Mouse (Mus musculus) midbrain, embryonic 14.5 days (tissue): ENCODE results near the gene Mdc1. TPM values are rescaled to one million over a fixed set of nuclear protein-coding genes. Genes with fewer than 3 reads are reported as not detected.
A peak's percentile ranks its signal among the peaks of the same experiment; 100 is the strongest.

Experiments
- ATAC-seq: fragments of 200-750 bp; cut with Nextera tagmentation; 2 replicates; pipeline ENCODE4 v1.8.0; 2017; ENCODE audit warnings: moderate number of reproducible peaks, moderate library complexity; ENCODE audit not compliant: low FRiP score, low TSS enrichment
- DNase-seq: peaks from one replicate; pipeline ENCODE4 v3.0.0-alpha.2; 2015
- H3K27ac ChIP-seq: fragments of 300-500 bp; sonication (generic); replicated peaks from 2 replicates; pipeline ENCODE4 v1.5.1; 2014; ENCODE audit warnings: mild to moderate bottlenecking, low read depth, low read length, moderate library complexity
- H3K27me3 ChIP-seq: fragments of 300-500 bp; sonication (generic); 2 replicates; pipeline ENCODE4 v1.6.1; 2014; ENCODE audit warnings: low read length, control low read depth, mixed read lengths; ENCODE audit not compliant: control insufficient read depth, insufficient read depth
- H3K36me3 ChIP-seq: fragments of 300-500 bp; sonication (generic); 2 replicates; pipeline ENCODE4 v1.6.1; 2014; ENCODE audit warnings: low read length, control low read depth; ENCODE audit not compliant: control insufficient read depth, insufficient read depth
- H3K4me1 ChIP-seq: fragments of 300-500 bp; sonication (generic); 2 replicates; pipeline ENCODE4 v1.6.1; 2014; ENCODE audit warnings: mild to moderate bottlenecking, antibody characterized with exemption, low read length, control low read depth; ENCODE audit not compliant: control insufficient read depth, insufficient read depth
- H3K4me2 ChIP-seq: fragments of 300-500 bp; sonication (generic); 2 replicates; pipeline ENCODE4 v1.6.1; 2014; ENCODE audit warnings: mild to moderate bottlenecking, low read length, moderate library complexity
- H3K4me3 ChIP-seq: fragments of 300-500 bp; sonication (generic); replicated peaks from 2 replicates; pipeline ENCODE4 v1.5.1; 2014; ENCODE audit warnings: low read depth, low read length
- H3K9ac ChIP-seq: fragments of 300-500 bp; sonication (generic); replicated peaks from 2 replicates; pipeline ENCODE4 v1.6.1; 2014; ENCODE audit warnings: mild to moderate bottlenecking, low read length, moderate library complexity
- H3K9me3 ChIP-seq: fragments of 300-500 bp; sonication (generic); 2 replicates; pipeline ENCODE4 v1.6.1; 2016; ENCODE audit warnings: low read length, control low read depth, mixed read lengths; ENCODE audit not compliant: control insufficient read depth
- WGBS: fragments of 180-500 bp; shearing (Covaris S2); extraction: QIAGEN DNeasy Blood & Tissue Kit; methylation state at CpG from one replicate; pipeline ENCODE4 v1.1.7; 2014; 5-methylcytosine and 5-hydroxymethylcytosine counted together
- polyA plus RNA-seq: library from polyadenylated mRNA; unstranded; fragments of >200 nt; fragmentation: Nextera tagmentation; extraction: Ambion mirVana; gene quantifications from 2 replicates; pipeline ENCODE4 v1.2.1, GENCODE M21; 2014

Mdc1 gene
- polyA plus RNA-seq, 1 experiment from 2014 or later, result 8.2 TPM

DNA sequence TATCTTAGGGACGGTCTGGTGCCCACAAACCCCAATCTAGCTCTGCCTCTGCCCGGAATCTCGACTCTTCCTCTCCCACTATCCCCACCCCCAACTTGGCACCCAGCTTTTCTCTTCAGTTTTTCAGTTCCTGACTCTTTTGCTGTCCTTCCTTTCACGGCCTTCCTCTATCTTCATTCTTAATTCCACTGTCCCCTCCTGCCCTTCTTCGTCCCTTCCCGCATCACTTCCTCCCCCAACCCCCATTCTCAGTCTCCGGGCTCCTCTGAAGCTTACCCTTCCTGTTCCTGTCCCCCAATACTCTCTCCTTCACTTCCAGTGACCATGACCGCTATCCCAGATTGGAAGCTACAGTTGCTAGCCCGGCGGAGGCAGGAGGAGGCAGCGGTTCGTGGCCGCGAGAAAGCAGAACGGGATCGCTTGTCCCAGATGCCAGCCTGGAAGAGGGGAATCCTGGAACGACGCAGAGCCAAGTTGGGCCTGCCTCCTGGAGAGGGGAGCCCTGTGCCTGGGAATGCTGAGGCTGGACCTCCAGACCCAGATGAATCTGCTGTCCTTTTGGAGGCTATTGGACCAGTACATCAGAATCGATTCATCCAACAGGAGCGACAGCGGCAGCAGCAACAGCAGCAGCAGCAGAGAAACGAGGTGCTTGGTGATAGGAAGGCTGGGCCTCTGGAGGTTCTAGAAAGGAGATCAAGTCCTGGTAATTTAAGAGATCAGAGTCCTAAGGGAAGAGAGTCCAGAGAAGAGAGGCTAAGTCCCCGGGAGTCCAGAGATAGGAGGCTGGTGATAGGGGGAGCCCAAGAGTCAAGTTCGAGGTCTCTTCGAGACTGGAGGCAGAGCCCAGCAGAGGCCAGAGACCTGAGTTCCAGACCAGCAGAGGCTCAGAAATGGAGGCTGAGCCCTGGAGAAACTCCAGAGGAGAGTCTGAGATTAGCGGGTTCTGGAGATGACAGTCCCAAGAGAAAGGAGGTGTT is 25.9 kb downstream of the Mdc1 start:
- no peak for ATAC-seq
- Histone ChIP-seq H3K36me3 (peaks cover 4% of the 10 kb centered on the region; the same call in 1 of the 2 replicates), H3K9ac (peak overlapping the region; percentile 93), H3K4me2 (peak overlapping the region; percentile 91), H3K27me3 (no peaks in the 10 kb centered on the region), H3K9me3 (no peaks in the 10 kb centered on the region), H3K4me1 (peaks cover 46% of the 10 kb centered on the region), H3K27ac (peak overlapping the region; percentile 97), H3K4me3 (peak overlapping the region; percentile 79)
- 7% methylated on average over 26 of the region's 26 CpGs for WGBS
- DNase-seq, result peak; percentile 55

DNA sequence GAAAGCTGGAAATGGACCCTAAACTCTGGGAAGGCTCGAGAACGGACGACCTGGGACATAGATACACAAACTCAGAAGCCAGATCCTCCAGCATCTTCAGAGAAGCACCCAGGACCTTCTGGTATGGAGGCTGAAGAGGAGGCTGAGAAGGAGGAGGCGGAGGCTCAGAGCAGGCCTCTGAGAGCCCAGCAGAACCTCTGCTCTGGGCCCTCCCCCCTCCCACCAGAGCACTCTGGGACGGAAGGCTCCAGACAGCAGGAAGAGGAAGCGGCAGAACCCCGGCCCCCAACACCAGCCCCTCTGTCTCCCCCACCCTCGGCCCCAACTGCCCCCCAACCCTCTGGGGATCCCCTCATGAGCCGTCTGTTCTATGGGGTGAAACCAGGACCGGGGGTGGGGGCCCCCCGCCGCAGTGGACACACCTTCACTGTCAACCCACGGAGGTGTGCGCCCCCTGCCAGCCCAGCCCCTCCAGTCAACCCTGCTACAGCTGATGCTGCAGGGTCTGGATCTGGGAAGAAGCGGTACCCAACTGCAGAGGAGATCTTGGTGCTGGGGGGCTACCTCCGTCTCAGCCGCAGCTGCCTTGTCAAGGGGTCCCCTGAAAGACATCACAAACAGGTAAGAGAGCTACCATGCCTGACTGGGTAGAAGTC is 27.0 kb downstream of the Mdc1 start:
- peaks cover 52% of the 10 kb centered on the region for H3K4me1 ChIP-seq
- no peaks in the 10 kb centered on the region for H3K9me3 ChIP-seq
- WGBS, result 32% methylated on average over 17 of the region's 17 CpGs
- H3K36me3 ChIP-seq, result peaks cover 7% of the 10 kb centered on the region; the same call in 1 of the 2 replicates
- peak overlapping the region; percentile 91 for H3K4me2 ChIP-seq
- H3K9ac ChIP-seq, result peak overlapping the region; percentile 93
- DNase-seq (no peak), ATAC-seq (no peak)
- peak overlapping the region; percentile 79 for H3K4me3 ChIP-seq
- no peaks in the 10 kb centered on the region for H3K27me3 ChIP-seq
- H3K27ac ChIP-seq, result peak overlapping the region; percentile 97

DNA sequence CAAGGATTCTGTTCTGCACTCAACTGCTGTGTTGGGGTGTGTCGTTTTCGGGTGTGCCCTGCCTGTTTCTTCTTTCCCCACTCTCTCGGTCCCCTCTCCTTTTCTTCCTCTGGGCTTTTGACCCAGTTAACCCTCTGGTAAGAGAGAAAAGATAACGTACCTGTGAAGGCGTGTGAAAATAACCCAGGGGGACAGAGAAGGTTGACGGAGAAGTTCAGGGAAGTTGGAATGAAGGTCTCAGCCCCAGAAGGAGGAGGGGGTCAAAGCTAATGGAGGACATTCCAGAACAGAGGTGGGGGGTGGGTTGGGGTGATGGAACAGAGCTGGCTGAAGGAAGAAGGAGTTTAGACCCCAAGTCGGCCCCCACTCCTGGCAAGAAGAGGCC is 27.6 kb downstream of the Mdc1 start:
- Histone ChIP-seq H3K9me3 (no peaks in the 10 kb centered on the region), H3K9ac (peak overlapping the region; percentile 93), H3K36me3 (peaks cover 13% of the 10 kb centered on the region), H3K27ac (0 out of 2 replicates have a peak overlapping the region, but pooled peaks have one; percentile 43), H3K27me3 (no peaks in the 10 kb centered on the region), H3K4me1 (peaks cover 52% of the 10 kb centered on the region), H3K4me3 (peak overlapping the region; percentile 79), H3K4me2 (peak overlapping the region; percentile 91)
- WGBS, result 4% methylated on average over 7 of the region's 7 CpGs
- DNase-seq (no peak), ATAC-seq (no peak)

DNA sequence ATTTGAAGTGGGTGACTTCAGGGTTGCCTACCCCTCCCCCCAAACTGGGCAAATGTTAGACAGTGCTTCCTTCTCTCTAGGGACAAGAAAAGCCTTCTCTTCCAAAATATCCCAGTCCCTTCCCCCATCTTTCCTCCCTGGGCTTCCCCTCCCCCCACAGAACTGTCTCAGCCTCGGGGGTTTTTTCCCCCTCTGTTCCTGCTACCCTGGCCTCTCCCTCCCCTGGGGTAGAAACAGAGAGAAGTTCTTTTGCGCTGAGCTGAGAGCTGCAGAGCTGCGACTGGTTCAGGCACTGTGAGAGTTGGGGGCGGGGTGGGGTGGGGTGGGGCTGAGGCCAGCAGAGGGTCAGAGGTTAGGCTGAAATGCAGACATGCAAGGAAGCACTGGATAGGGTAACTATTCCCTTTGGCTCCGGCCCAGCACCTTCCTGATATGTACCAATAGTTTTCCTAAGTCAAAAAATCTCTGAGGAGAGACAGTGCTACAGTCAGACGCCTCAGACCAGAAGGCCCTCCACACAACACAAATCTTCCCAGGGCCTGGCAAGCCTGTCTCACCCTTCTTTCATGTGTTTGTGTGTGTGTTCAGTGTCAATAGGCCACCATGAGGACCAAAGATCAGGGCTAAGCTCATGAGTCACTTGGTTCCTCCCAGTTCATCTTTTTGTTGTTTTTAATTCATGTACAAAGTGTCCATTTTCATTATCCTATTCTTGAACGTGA is 28.2 kb downstream of the Mdc1 start:
- 3% methylated on average over 7 of the region's 7 CpGs for WGBS
- ATAC-seq (no peak), DNase-seq (peak; percentile 37)
- 0 out of 2 replicates have a peak overlapping the region, but pooled peaks have one; percentile 43 for H3K27ac ChIP-seq
- H3K27me3 ChIP-seq, result no peaks in the 10 kb centered on the region
- H3K36me3 ChIP-seq, result peaks cover 19% of the 10 kb centered on the region
- H3K9me3 ChIP-seq, result no peaks in the 10 kb centered on the region
- peaks cover 51% of the 10 kb centered on the region for H3K4me1 ChIP-seq
- H3K9ac ChIP-seq, result peak overlapping the region; percentile 93
- peak overlapping the region; percentile 91 for H3K4me2 ChIP-seq
- peak overlapping the region; percentile 79 for H3K4me3 ChIP-seq

DNA sequence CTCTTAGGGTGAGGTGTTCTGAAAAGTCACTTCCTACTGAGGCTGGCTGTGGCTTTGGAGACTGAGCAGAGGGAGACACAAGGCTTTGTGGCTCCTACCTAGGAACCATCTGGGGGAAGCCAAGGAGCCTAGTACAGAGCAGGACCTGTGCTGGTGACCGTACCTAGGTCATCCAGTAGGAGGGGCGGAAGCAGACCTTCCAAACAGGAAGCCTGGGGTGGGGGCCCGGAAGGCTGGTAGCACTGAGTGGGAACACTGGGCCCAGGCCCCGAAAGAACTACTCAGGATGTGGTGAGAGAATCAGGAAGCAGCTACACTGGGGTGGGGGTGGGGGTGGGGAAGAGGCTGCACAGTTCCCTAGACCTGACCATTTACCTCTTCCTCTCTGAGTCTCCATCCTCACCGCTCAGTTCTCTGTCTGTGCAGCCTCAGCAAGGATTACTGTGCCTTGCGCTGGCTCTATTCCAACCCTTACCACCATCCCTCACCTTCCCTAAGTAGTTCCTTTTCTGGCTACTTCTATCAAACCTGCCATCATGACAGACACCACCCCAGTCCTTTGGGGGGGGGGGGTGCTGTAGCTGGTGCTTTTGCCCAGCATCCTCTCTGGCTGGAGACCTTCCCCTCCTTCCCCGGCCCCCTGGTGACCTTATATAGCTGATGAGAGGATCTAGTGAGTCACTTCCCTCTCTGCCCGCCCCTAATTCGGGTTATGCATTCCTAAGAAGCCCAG is 29.0 kb downstream of the Mdc1 start:
- Histone ChIP-seq H3K9me3 (no peaks in the 10 kb centered on the region), H3K4me2 (peak overlapping the region; percentile 91), H3K27ac (peak overlapping the region; percentile 43; the same call in 1 of the 2 replicates), H3K36me3 (peaks cover 27% of the 10 kb centered on the region), H3K4me1 (peaks cover 44% of the 10 kb centered on the region), H3K4me3 (peak overlapping the region; percentile 79), H3K27me3 (no peaks in the 10 kb centered on the region), H3K9ac (peak overlapping the region; percentile 93)
- ATAC-seq, result no peak
- WGBS, result 75% methylated on average over 9 of the region's 9 CpGs
- no peak for DNase-seq

DNA sequence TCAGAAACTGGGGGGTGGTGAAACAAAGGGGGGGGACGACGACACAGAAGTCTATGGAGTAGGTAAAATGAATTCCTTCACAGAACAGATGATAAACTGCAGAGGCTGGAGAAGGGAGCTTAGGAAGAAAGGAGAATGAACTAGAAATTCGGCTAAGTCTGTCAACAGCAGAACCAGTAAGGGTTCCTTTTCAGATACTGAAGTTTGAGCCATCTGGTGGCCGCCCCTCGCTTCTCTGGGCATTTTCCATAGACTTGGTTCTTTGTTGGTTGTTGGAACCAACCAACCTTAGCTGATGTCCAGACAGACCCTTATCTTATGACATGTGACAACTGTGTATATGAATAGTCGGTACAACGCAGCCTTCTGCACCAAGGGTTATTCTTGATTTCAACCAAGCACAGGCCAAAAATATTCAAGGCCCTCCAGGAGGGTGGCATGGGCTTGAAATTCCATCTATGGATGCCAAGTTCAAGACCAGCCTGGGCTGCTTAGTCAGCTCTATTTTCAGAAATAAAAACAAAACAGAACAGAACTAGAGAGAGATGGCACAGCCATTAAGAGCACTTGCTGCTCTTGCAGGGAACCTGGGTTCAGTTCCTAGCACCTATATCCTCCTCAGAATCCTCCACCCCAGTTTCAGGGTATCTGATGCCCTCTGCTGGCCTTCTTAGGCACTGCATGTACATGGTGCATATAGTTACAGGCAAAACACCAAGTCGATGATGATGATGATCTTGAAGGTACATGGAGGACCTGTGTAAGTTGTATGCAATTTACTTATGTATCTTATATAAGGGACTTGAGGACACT is 29.8 kb downstream of the Mdc1 start:
- no peaks in the 10 kb centered on the region for H3K9me3 ChIP-seq
- WGBS, result 94% methylated on average over 8 of the region's 8 CpGs
- peaks cover 33% of the 10 kb centered on the region for H3K36me3 ChIP-seq
- peak overlapping the region; percentile 91 for H3K4me2 ChIP-seq
- H3K4me3 ChIP-seq, result peak overlapping the region; percentile 79
- H3K27me3 ChIP-seq, result no peaks in the 10 kb centered on the region
- ATAC-seq (no peak), DNase-seq (no peak)
- H3K27ac ChIP-seq, result no peak overlapping the region
- H3K4me1 ChIP-seq, result peaks cover 44% of the 10 kb centered on the region
- peak overlapping the region; percentile 93 for H3K9ac ChIP-seq

DNA sequence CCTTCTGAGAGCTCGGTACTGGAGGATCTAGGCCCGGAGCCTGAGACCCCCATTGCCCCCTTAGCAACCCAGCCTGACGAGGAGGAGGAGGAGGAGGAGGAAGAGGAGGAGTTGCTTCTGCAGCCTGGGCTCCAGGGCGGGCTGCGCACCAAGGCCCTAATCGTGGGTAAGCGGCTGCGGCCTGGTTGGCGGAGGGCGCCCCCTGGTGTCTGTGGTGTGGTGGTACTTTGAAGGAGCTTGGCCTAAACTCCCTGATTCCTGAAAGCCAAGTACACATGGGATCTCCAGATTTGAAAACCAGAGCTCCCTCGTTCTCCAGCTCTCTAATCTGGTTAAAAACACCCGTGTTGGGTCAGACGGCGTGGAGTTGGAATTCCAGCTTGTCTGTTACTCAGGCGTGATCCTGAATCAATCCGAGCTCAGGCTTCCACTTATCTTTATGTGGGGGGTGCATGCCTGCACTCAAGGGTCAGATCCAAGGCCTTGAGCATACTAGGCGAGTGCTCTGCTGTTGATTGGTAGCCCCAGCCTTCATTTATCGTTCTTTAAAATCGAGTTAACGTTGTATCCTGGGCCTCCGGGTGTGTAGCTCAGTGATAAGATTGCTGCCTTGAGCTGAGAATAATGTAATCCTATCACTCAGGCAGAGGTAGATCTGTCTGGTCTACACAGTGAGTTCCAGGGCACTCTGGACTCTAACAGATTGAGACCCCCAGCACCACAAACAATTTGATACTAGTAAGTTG is 32.6 kb downstream of the Mdc1 start:
- Histone ChIP-seq H3K36me3 (peaks cover 39% of the 10 kb centered on the region), H3K9ac (no peak overlapping the region), H3K4me3 (no peak overlapping the region), H3K9me3 (no peaks in the 10 kb centered on the region), H3K4me2 (peak overlapping the region; percentile 38), H3K27ac (no peak overlapping the region), H3K4me1 (peaks cover 29% of the 10 kb centered on the region), H3K27me3 (no peaks in the 10 kb centered on the region)
- ATAC-seq (peak; percentile 25; the same call in 1 of the 2 replicates), DNase-seq (peak; percentile 89)
- 31% methylated on average over 21 of the region's 21 CpGs for WGBS
